Mouse (Mus musculus) myocyte (in vitro differentiated cells): ENCODE measurements at regions not wholly inside any gene's neighbourhood (a gene's known extent, or its start where the extent isn't known, plus 50 kb on each side); places are given as distances from the start of the nearest gene placed in this dataset.

Experiments used
- H3K27me3 ChIP-seq: one replicate; pipeline ENCODE4 v1.6.1; 2011; ENCODE audit not compliant: control insufficient read depth, insufficient read depth, insufficient read length
- H3K36me3 ChIP-seq: one replicate; pipeline ENCODE4 v1.6.1; 2011; ENCODE audit not compliant: control insufficient read depth, insufficient read depth
- H3K4me2 ChIP-seq: one replicate; pipeline ENCODE4 v1.6.1; 2011; ENCODE audit warnings: low read depth, control low read depth
- H3K4me3 ChIP-seq: one replicate; pipeline ENCODE4 v1.5.1; 2011; ENCODE audit warnings: mild to moderate bottlenecking, control low read depth, moderate library complexity
- H3K79me2 ChIP-seq: one replicate; pipeline ENCODE4 v1.6.1; 2011; ENCODE audit not compliant: control insufficient read depth, insufficient read depth
- H3ac ChIP-seq: one replicate; pipeline ENCODE4 v1.6.1; 2011; ENCODE audit not compliant: control insufficient read depth, insufficient read length
- CEBPB ChIP-seq: IDR thresholded peaks from 2 replicates; pipeline ENCODE4 v1.6.1; 2011; ENCODE audit warnings: mild to moderate bottlenecking, moderate library complexity; ENCODE audit not compliant: poor library complexity, insufficient read depth, severe bottlenecking
- E2F4 ChIP-seq: IDR thresholded peaks from one replicate; pipeline ENCODE4 v1.6.1; 2011; ENCODE audit warnings: mild to moderate bottlenecking, control low read depth, moderate library complexity; ENCODE audit not compliant: insufficient read depth
- MAX ChIP-seq: IDR thresholded peaks from one replicate; pipeline ENCODE4 v1.6.1; 2011; ENCODE audit warnings: low read depth, mild to moderate bottlenecking, control low read depth
- MYOD1 ChIP-seq, 3 experiments: IDR thresholded peaks; one replicate each; pipeline ENCODE4 v1.6.1; 2011; ENCODE audit warnings: control low read depth in 2 of 3, low read depth in 2 of 3, mild to moderate bottlenecking in 2 of 3, moderate library complexity in 1 of 3; ENCODE audit not compliant: insufficient read length in 2 of 3, control insufficient read depth in 1 of 3
- MYOG ChIP-seq, 3 experiments: IDR thresholded peaks; one replicate each; pipeline ENCODE4 v1.6.1; 2011; ENCODE audit warnings: control low read depth in 2 of 3, low read depth in 2 of 3, mild to moderate bottlenecking in 2 of 3; ENCODE audit not compliant: insufficient read length in 2 of 3, control insufficient read depth in 1 of 3, insufficient read depth in 1 of 3
- POLR2A ChIP-seq: IDR thresholded peaks from one replicate; pipeline ENCODE4 v1.6.1; 2011; ENCODE audit warnings: low read depth, mild to moderate bottlenecking, control low read depth, moderate library complexity; ENCODE audit not compliant: insufficient read length
- POLR2AphosphoS2 ChIP-seq: IDR thresholded peaks from one replicate; pipeline ENCODE4 v1.6.1; 2011; ENCODE audit warnings: low read depth, control low read depth; ENCODE audit not compliant: insufficient read length
- REST ChIP-seq: IDR thresholded peaks from one replicate; pipeline ENCODE4 v1.6.1; 2011; ENCODE audit warnings: mild to moderate bottlenecking, control low read depth, moderate library complexity; ENCODE audit not compliant: insufficient read depth, insufficient read length
- SRF ChIP-seq: IDR thresholded peaks from one replicate; pipeline ENCODE4 v1.6.1; 2011; ENCODE audit warnings: low read depth; ENCODE audit not compliant: control insufficient read depth, insufficient read length
- TCF12 ChIP-seq: IDR thresholded peaks from one replicate; pipeline ENCODE4 v1.6.1; 2011; ENCODE audit warnings: mild to moderate bottlenecking, control low read depth; ENCODE audit not compliant: poor library complexity, insufficient read depth, severe bottlenecking
- TCF3 ChIP-seq: IDR thresholded peaks from one replicate; pipeline ENCODE4 v1.6.1; 2011; ENCODE audit warnings: low read depth, control low read depth; ENCODE audit not compliant: insufficient read length
- USF1 ChIP-seq: IDR thresholded peaks from one replicate; pipeline ENCODE4 v1.6.1; 2011; ENCODE audit warnings: low read depth, mild to moderate bottlenecking, control low read depth, moderate library complexity

- no peaks in the 10 kb centered on the region for H3K79me2 ChIP-seq
- TF ChIP-seq MYOG (IDR thresholded peaks at IDR 0.05; ENCODE audit: control insufficient read depth in 1 of 3, insufficient read depth in 1 of 3, insufficient read length in 2 of 3, low read depth in 2 of 3) (no peak), E2F4 (no peak), MAX (no peak), MYOD1 (IDR thresholded peaks at IDR 0.05; ENCODE audit: control insufficient read depth in 1 of 3, insufficient read length in 2 of 3, low read depth in 2 of 3) (no peak), CEBPB (no peak), SRF (no peak), POLR2AphosphoS2 (no peak), USF1 (no peak)
- peak overlapping the region; percentile 57 for H3K4me2 ChIP-seq
- H3ac ChIP-seq: no peak overlapping the region
- no peak overlapping the region for H3K4me3 ChIP-seq
- no peaks in the 10 kb centered on the region for H3K36me3 ChIP-seq
- H3K27me3 ChIP-seq: no peaks in the 10 kb centered on the region
Measured at GRCm38 (mm10) chr2:21037181-21037580, 68.5 kb upstream of the Arhgap21 start.

GRCm38 (mm10) chr2:21035884-21036648 lies 67.4 kb upstream of the Arhgap21 start:
- H3K36me3 ChIP-seq: no peaks in the 10 kb centered on the region
- no peaks in the 10 kb centered on the region for H3K79me2 ChIP-seq
- TF ChIP-seq USF1: no peak
- TF ChIP-seq MYOD1 (IDR thresholded peaks at IDR 0.05; ENCODE audit: control insufficient read depth in 1 of 3, insufficient read length in 2 of 3, low read depth in 2 of 3): no peak
- no peak for TF ChIP-seq REST
- TF ChIP-seq MYOG (IDR thresholded peaks at IDR 0.05; ENCODE audit: control insufficient read depth in 1 of 3, insufficient read depth in 1 of 3, insufficient read length in 2 of 3, low read depth in 2 of 3): no peak
- no peak for TF ChIP-seq TCF12
- TF ChIP-seq SRF: no peak
- TF ChIP-seq POLR2A: no peak
- no peak for TF ChIP-seq CEBPB
- no peak for TF ChIP-seq E2F4
- TF ChIP-seq MAX: no peak
- TF ChIP-seq TCF3: no peak
- TF ChIP-seq POLR2AphosphoS2: no peak
- H3ac ChIP-seq: no peak overlapping the region
- no peaks in the 10 kb centered on the region for H3K27me3 ChIP-seq
- no peak overlapping the region for H3K4me2 ChIP-seq
- no peak overlapping the region for H3K4me3 ChIP-seq

- Histone ChIP-seq H3K79me2 (no peaks in the 10 kb centered on the region), H3K36me3 (no peaks in the 10 kb centered on the region), H3K4me3 (no peak overlapping the region), H3K4me2 (no peak overlapping the region), H3K27me3 (no peaks in the 10 kb centered on the region), H3ac (no peak overlapping the region)
- TF ChIP-seq MYOG (IDR thresholded peaks at IDR 0.05; ENCODE audit: control insufficient read depth in 1 of 3, insufficient read depth in 1 of 3, insufficient read length in 2 of 3, low read depth in 2 of 3) (no peak), REST (no peak), POLR2AphosphoS2 (no peak), TCF3 (no peak), CEBPB (no peak), E2F4 (no peak), MAX (no peak)
Measured at GRCm38 (mm10) chr2:21034651-21035050, 66.0 kb upstream of the Arhgap21 start.

- Histone ChIP-seq H3K4me3 (no peak overlapping the region), H3K36me3 (no peaks in the 10 kb centered on the region), H3K27me3 (no peaks in the 10 kb centered on the region), H3ac (no peak overlapping the region), H3K79me2 (no peaks in the 10 kb centered on the region), H3K4me2 (no peak overlapping the region)
- TF ChIP-seq MAX (no peak), MYOD1 (IDR thresholded peaks at IDR 0.05; ENCODE audit: control insufficient read depth in 1 of 3, insufficient read length in 2 of 3, low read depth in 2 of 3) (no peak), POLR2AphosphoS2 (no peak), REST (no peak), CEBPB (no peak), TCF3 (no peak), MYOG (IDR thresholded peaks at IDR 0.05; ENCODE audit: control insufficient read depth in 1 of 3, insufficient read depth in 1 of 3, insufficient read length in 2 of 3, low read depth in 2 of 3) (no peak), SRF (no peak), POLR2A (no peak), USF1 (no peak), TCF12 (no peak), E2F4 (no peak)
Measured at GRCm38 (mm10) chr2:21030650-21031049, 62.0 kb upstream of the Arhgap21 start.

GRCm38 (mm10) chr2:21029391-21030010 lies 60.8 kb upstream of the Arhgap21 start:
- TF ChIP-seq REST (no peak), USF1 (peak; percentile 33)
- H3K4me3 ChIP-seq: no peak overlapping the region

More at GRCm38 (mm10) chr2:21029391-21030010, 60.8 kb upstream of the Arhgap21 start:
- Histone ChIP-seq H3ac (no peak overlapping the region), H3K4me2 (no peak overlapping the region), H3K79me2 (no peaks in the 10 kb centered on the region), H3K27me3 (no peaks in the 10 kb centered on the region), H3K36me3 (no peaks in the 10 kb centered on the region)
